Mouse (Mus musculus) C2C12 (cell line): ENCODE results near the gene Ints4. TPM values are rescaled to one million over a fixed set of nuclear protein-coding genes. Genes with fewer than 3 reads are reported as not detected.

Experiments used
- H3K27me3 ChIP-seq: one replicate; pipeline ENCODE4 v1.6.1; 2011; ENCODE audit not compliant: control insufficient read depth, insufficient read depth, insufficient read length
- H3K36me3 ChIP-seq: one replicate; pipeline ENCODE4 v1.6.1; 2011; ENCODE audit not compliant: control insufficient read depth, insufficient read depth
- H3K4me3 ChIP-seq: one replicate; pipeline ENCODE4 v1.5.1; 2011; ENCODE audit warnings: mild to moderate bottlenecking, control low read depth; ENCODE audit not compliant: poor library complexity, insufficient read depth, severe bottlenecking
- H3K79me2 ChIP-seq: one replicate; pipeline ENCODE4 v1.6.1; 2011; ENCODE audit not compliant: control insufficient read depth, insufficient read depth
- H3K79me3 ChIP-seq: one replicate; pipeline ENCODE4 v1.6.1; 2011; ENCODE audit warnings: low read depth, control low read depth
- H3ac ChIP-seq: one replicate; pipeline ENCODE3; 2011; ENCODE audit warnings: low read depth; ENCODE audit not compliant: control insufficient read depth, insufficient read length
- CEBPB ChIP-seq: IDR thresholded peaks from one replicate; pipeline ENCODE4 v1.6.1; 2011; ENCODE audit warnings: low read depth, mild to moderate bottlenecking, control low read depth, moderate library complexity
- CTCF ChIP-seq: IDR thresholded peaks from one replicate; pipeline ENCODE4 v1.5.1; 2011; ENCODE audit not compliant: control insufficient read depth, insufficient read depth, insufficient read length
- FOSL1 ChIP-seq: IDR thresholded peaks from one replicate; pipeline ENCODE4 v1.8.0; 2011; ENCODE audit warnings: mild to moderate bottlenecking, low read length; ENCODE audit not compliant: poor library complexity, insufficient read depth, severe bottlenecking
- MAX ChIP-seq: IDR thresholded peaks from one replicate; pipeline ENCODE4 v1.6.1; 2011; ENCODE audit warnings: mild to moderate bottlenecking, control low read depth
- MYOD1 ChIP-seq: IDR thresholded peaks from one replicate; pipeline ENCODE4 v1.6.1; 2011; ENCODE audit warnings: low read depth; ENCODE audit not compliant: control insufficient read depth, insufficient read length
- MYOG ChIP-seq: IDR thresholded peaks from one replicate; pipeline ENCODE4 v1.6.1; 2011; ENCODE audit not compliant: control insufficient read depth, insufficient read length; ENCODE audit errors: extremely low read depth
- USF1 ChIP-seq: IDR thresholded peaks from one replicate; pipeline ENCODE4 v1.6.1; 2011; ENCODE audit warnings: low read depth, mild to moderate bottlenecking, control low read depth, moderate library complexity
- polyA plus RNA-seq: library from polyadenylated mRNA; unstranded; fragments of >200 nt; fragmentation: generic; extraction: Trizol; gene quantifications from one replicate; pipeline ENCODE4 v1.2.1, GENCODE M21; 2012; ENCODE audit warnings: missing spikeins

Ints4 gene
- polyA plus RNA-seq, 1 experiment: 24.2 TPM

DNA sequence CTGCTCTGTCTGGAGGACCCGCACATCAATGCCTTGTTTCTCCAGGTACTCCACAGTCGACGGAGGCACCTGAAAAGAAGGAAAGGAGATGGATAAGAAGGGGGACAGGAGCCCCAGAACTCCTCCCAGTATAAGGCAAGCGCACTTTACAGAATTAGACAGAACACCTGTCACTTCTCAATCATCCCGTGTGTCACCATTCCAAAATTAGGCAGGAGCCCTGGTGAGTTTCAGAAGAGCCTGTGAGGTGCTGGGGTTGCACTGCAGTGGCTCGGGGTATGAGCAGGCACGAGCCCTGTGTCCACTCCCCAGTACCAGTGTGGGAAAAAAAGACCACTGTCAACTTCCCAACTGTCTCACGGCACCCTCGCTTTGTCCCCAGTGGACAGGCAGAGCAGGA, 69.9 kb downstream of the Ints4 start:
- Histone ChIP-seq H3K4me3 (no peak overlapping the region), H3ac (no peak overlapping the region), H3K79me3 (no peaks in the 10 kb centered on the region), H3K27me3 (no peaks in the 10 kb centered on the region), H3K36me3 (no peaks in the 10 kb centered on the region), H3K79me2 (no peaks in the 10 kb centered on the region)
- TF ChIP-seq USF1 (no peak), FOSL1 (no peak), MAX (no peak), MYOD1 (no peak), CTCF (no peak), MYOG (no peak), CEBPB (no peak)

DNA sequence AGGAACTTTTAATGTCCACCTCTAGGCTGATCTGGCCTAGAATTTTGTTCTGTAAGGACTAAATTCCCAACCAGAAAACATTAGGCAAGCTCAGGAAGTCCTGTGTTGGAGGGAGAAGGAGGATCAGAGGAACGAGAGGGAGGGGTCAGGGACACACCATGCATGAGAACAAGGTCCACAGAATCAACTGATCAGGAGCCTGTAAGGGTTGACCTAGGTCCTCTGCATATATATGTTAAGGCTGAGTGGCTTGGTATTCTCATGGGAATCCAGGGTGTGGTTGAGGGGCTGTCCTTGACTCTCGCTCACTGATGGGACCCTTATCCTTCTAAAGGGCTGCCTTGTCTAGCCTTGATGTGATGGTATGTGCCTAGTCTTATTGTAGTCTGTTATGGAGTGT, 82.8 kb downstream of the Ints4 start:
- Histone ChIP-seq H3K79me3 (no peaks in the 10 kb centered on the region), H3K27me3 (no peaks in the 10 kb centered on the region), H3K79me2 (no peaks in the 10 kb centered on the region), H3K36me3 (no peaks in the 10 kb centered on the region), H3ac (no peak overlapping the region), H3K4me3 (no peak overlapping the region)
- no peak for TF ChIP-seq MYOD1
- TF ChIP-seq MAX: no peak
- no peak for TF ChIP-seq USF1
- no peak for TF ChIP-seq CTCF
- no peak for TF ChIP-seq MYOG
- no peak for TF ChIP-seq FOSL1
- no peak for TF ChIP-seq CEBPB

GRCm38 (mm10) chr7:97569372-97569771, 88.6 kb downstream of the Ints4 start:
- H3K79me2 ChIP-seq: no peaks in the 10 kb centered on the region
- no peak overlapping the region for H3ac ChIP-seq
- TF ChIP-seq FOSL1 (no peak), USF1 (no peak), MAX (no peak), CTCF (no peak), CEBPB (no peak), MYOD1 (no peak), MYOG (no peak)
- H3K27me3 ChIP-seq: no peaks in the 10 kb centered on the region
- no peaks in the 10 kb centered on the region for H3K36me3 ChIP-seq
- no peaks in the 10 kb centered on the region for H3K79me3 ChIP-seq
- H3K4me3 ChIP-seq: no peak overlapping the region

DNA sequence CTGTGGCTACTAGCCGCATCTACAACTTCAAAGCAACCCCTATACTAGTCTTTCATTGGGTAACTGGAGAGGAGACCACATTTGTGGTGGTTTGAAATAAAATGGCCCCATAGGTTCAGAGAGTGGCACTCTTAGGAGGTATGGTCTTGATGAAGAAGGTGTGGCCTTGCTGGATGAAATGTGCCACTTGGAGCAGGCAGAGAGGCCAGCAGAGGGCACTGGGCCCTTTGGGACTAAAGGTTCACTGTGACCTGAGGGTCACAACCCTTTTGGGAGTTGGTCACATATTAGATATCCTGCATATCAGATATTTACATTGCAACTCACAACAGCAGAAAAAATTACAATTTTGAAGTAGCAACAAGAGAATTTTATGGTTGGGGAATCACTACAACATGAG, 89.6 kb downstream of the Ints4 start:
- no peak overlapping the region for H3K4me3 ChIP-seq
- H3K36me3 ChIP-seq: no peaks in the 10 kb centered on the region
- H3ac ChIP-seq: no peak overlapping the region
- no peaks in the 10 kb centered on the region for H3K79me2 ChIP-seq
- TF ChIP-seq FOSL1: no peak
- no peak for TF ChIP-seq CEBPB
- TF ChIP-seq CTCF: peak; percentile 17
- no peak for TF ChIP-seq MYOD1
- no peaks in the 10 kb centered on the region for H3K27me3 ChIP-seq
- H3K79me3 ChIP-seq: no peaks in the 10 kb centered on the region

GRCm38 (mm10) chr7:97578361-97579066, 97.8 kb downstream of the Ints4 start:
- H3K4me3 ChIP-seq: peak overlapping the region; percentile 82
- peaks cover 22% of the 10 kb centered on the region for H3K79me3 ChIP-seq
- TF ChIP-seq MYOD1 (peak; percentile 12), MAX (no peak)
- H3ac ChIP-seq: peak overlapping the region; percentile 46
- H3K79me2 ChIP-seq: peaks cover 37% of the 10 kb centered on the region
- no peaks in the 10 kb centered on the region for H3K27me3 ChIP-seq
- H3K36me3 ChIP-seq: no peaks in the 10 kb centered on the region
